Mouse (Mus musculus) Patski (cell line): ENCODE data around the gene Ahnak2. TPM values are rescaled to one million over a fixed set of nuclear protein-coding genes. Genes with fewer than 3 reads are reported as not detected.

Experiments
- ATAC-seq: fragments of 100-300 bp; one replicate; pipeline ENCODE4 v1.8.0; 2021
- CTCF ChIA-PET: fragments of 350-600 bp; sonication (Branson Sonifier 250); formaldehyde crosslinking; loops from one replicate; lab custom pipeline; 2022; ENCODE audit warnings: inconsistent platforms; lab: Charles Lee
- POLR2A ChIA-PET: fragments of 350-600 bp; sonication (Branson Sonifier 250); formaldehyde crosslinking; loops from one replicate; lab custom pipeline; 2022; ENCODE audit warnings: antibody characterized with exemption, inconsistent platforms; lab: Charles Lee
- DNase-seq: peaks from one replicate; pipeline ENCODE4 v3.0.0-alpha.2; 2011; ENCODE audit warnings: low read depth, low spot score
- H3K27me3 ChIP-seq: fragments of 371-371 bp; one replicate; pipeline ENCODE4 v1.5.1; 2021
- CTCF ChIP-seq: fragments of 100-300 bp; IDR thresholded peaks from one replicate; pipeline ENCODE4 v1.5.1; 2021
- in situ Hi-C: fragments of 300-500 bp; cut with MboI; formaldehyde crosslinking; loops from 3 replicates; pipeline ENCODE4 v1.11.1; 2018; ENCODE audit warnings: low pct_unique_long_range_greater_than_20kb, mixed read lengths
- polyA plus RNA-seq: library from polyadenylated mRNA; unstranded; gene quantifications from one replicate; pipeline ENCODE4 v1.2.3, GENCODE M21; 2021

Gene Ahnak2
- polyA plus RNA-seq, 1 experiment from 2014 or later = 44.1 TPM

GRCm38 (mm10) chr12:112763176-112763575 lies 39.3 kb downstream of the Ahnak2 start:
- ChIA-PET CTCF (no interaction called here), POLR2A (no interaction called here)
- in situ Hi-C loops = no loop called here
- no peaks in the 10 kb centered on the region for H3K27me3 ChIP-seq
- no peak for DNase-seq
- ATAC-seq = no peak
- no peak for TF ChIP-seq CTCF

- CTCF ChIA-PET = no interaction called here
- POLR2A ChIA-PET = interaction anchor here (0.8 kb wide), 1 partner anchor 19 kb away, joined by 3 read pairs; no protein-coding TSS in a partner anchor
- in situ Hi-C loops = no loop called here
- DNase-seq (no peak), ATAC-seq (no peak)
- TF ChIP-seq CTCF = no peak
- H3K27me3 ChIP-seq = no peaks in the 10 kb centered on the region
Measured at GRCm38 (mm10) chr12:112762018-112762417, 40.4 kb downstream of the Ahnak2 start.

GRCm38 (mm10) chr12:112761411-112761810 lies 41.0 kb downstream of the Ahnak2 start:
- ATAC-seq (no peak), DNase-seq (no peak)
- POLR2A ChIA-PET = interaction anchor here (1.4 kb wide), 1 partner anchor 11 kb away, joined by 3 read pairs; no protein-coding TSS in a partner anchor
- in situ Hi-C loops = no loop called here
- CTCF ChIA-PET = interaction anchor here (1.7 kb wide), 1 partner anchor 18 kb away, joined by 3 read pairs; no protein-coding TSS in a partner anchor
- TF ChIP-seq CTCF = no peak
- no peaks in the 10 kb centered on the region for H3K27me3 ChIP-seq

- DNase-seq = no peak
- no peak for ATAC-seq
- in situ Hi-C loops = no loop called here
Measured at GRCm38 (mm10) chr12:112760154-112760926, 42.1 kb downstream of the Ahnak2 start, which contains the start of gene Pld4. TSS of gene Pld4 (plus strand) at chr12:112760655.

GRCm38 (mm10) chr12:112759471-112759870 lies 43.0 kb downstream of the Ahnak2 start:
- DNase-seq (no peak), ATAC-seq (no peak)
- no peaks in the 10 kb centered on the region for H3K27me3 ChIP-seq
- CTCF ChIA-PET = no interaction called here
- POLR2A ChIA-PET = no interaction called here
- in situ Hi-C loops = no loop called here
- TF ChIP-seq CTCF = no peak

More at GRCm38 (mm10) chr12:112760154-112760926, 42.1 kb downstream of the Ahnak2 start, which contains the start of gene Pld4:
- no peak for TF ChIP-seq CTCF
- ChIA-PET POLR2A (interaction anchor here (1.4 kb wide), 1 partner anchor 12 kb away, joined by 3 read pairs; no protein-coding TSS in a partner anchor), CTCF (interaction anchor here (1.4 to 1.7 kb wide), 2 partner anchors 17 to 36 kb away, joined by 3 read pairs; no protein-coding TSS in a partner anchor)
- no peaks in the 10 kb centered on the region for H3K27me3 ChIP-seq

GRCm38 (mm10) chr12:112757896-112758295 lies 44.6 kb downstream of the Ahnak2 start:
- in situ Hi-C loops = no loop called here
- CTCF ChIA-PET = interaction anchor here (1.2 kb wide), 1 partner anchor 15 kb away, joined by 3 read pairs; no protein-coding TSS in a partner anchor
- ATAC-seq = no peak

GRCm38 (mm10) chr12:112755900-112756299 lies 46.6 kb downstream of the Ahnak2 start:
- H3K27me3 ChIP-seq = no peaks in the 10 kb centered on the region
- ChIA-PET CTCF (no interaction called here), POLR2A (no interaction called here)
- no peak for TF ChIP-seq CTCF
- DNase-seq (no peak), ATAC-seq (no peak)
- in situ Hi-C loops = no loop called here

More at GRCm38 (mm10) chr12:112757896-112758295, 44.6 kb downstream of the Ahnak2 start:
- POLR2A ChIA-PET = no interaction called here
- no peak for TF ChIP-seq CTCF
- DNase-seq = no peak
- no peaks in the 10 kb centered on the region for H3K27me3 ChIP-seq

GRCm38 (mm10) chr12:112752399-112752798 lies 50.1 kb downstream of the Ahnak2 start:
- ATAC-seq (no peak), DNase-seq (no peak)
- POLR2A ChIA-PET = no interaction called here
- CTCF ChIA-PET = no interaction called here
- no peak for TF ChIP-seq CTCF
- in situ Hi-C loops = no loop called here
- no peaks in the 10 kb centered on the region for H3K27me3 ChIP-seq

- no peak for TF ChIP-seq CTCF
- ChIA-PET CTCF (no interaction called here), POLR2A (no interaction called here)
- no peak for DNase-seq
- in situ Hi-C loops = no loop called here
- no peaks in the 10 kb centered on the region for H3K27me3 ChIP-seq
- ATAC-seq = no peak
Measured at GRCm38 (mm10) chr12:112750976-112751375, 51.5 kb downstream of the Ahnak2 start.

- in situ Hi-C loops = loop anchor here (5.0 kb wide), 2 partner anchors 50 to 95 kb away; no protein-coding TSS in a partner anchor
- CTCF ChIA-PET = interaction anchor here (1.0 to 2.2 kb wide), 7 partner anchors 13 to 101 kb away, joined by 3 to 18 read pairs (median 3); partner anchors contain the start of gene Clba1
- no peak for DNase-seq
- no peak for TF ChIP-seq CTCF
- no peak for ATAC-seq
- H3K27me3 ChIP-seq = no peaks in the 10 kb centered on the region
- POLR2A ChIA-PET = interaction anchor here (1.3 kb wide), 1 partner anchor 97 kb away, joined by 3 read pairs; no protein-coding TSS in a partner anchor
Measured at GRCm38 (mm10) chr12:112747606-112747970, 54.9 kb downstream of the Ahnak2 start.
